Mouse (Mus musculus) thymus, adult 2 months (tissue): ENCODE measurements around the gene Sar1b. TPM values are rescaled to one million over a fixed set of nuclear protein-coding genes. Genes with fewer than 3 reads are reported as not detected.

Experiments
- DNase-seq: peaks from one replicate; pipeline ENCODE4 v3.0.0; 2021
- H3K27ac ChIP-seq: fragments of 200-500 bp; 2 replicates; pipeline ENCODE4 v1.5.1; 2012; ENCODE audit warnings: low read length, control low read depth; ENCODE audit not compliant: control insufficient read depth, insufficient read depth
- H3K27me3 ChIP-seq: fragments of 200-500 bp; 2 replicates; pipeline ENCODE4 v1.6.1; 2012; ENCODE audit warnings: mild to moderate bottlenecking, low read length, moderate library complexity, mixed read lengths; ENCODE audit not compliant: control insufficient read depth, insufficient read depth
- H3K36me3 ChIP-seq: fragments of 200-500 bp; 2 replicates; pipeline ENCODE4 v1.6.1; 2012; ENCODE audit warnings: mild to moderate bottlenecking, low read length, moderate library complexity; ENCODE audit not compliant: control insufficient read depth, insufficient read depth
- H3K4me1 ChIP-seq: fragments of 200-500 bp; replicated peaks from 2 replicates; pipeline ENCODE4 v1.6.1; 2012; ENCODE audit warnings: low read length; ENCODE audit not compliant: control insufficient read depth, insufficient read depth
- H3K4me3 ChIP-seq: fragments of 200-500 bp; 2 replicates; pipeline ENCODE4 v1.5.1; 2012; ENCODE audit warnings: mild to moderate bottlenecking, low read length, control low read depth, moderate library complexity; ENCODE audit not compliant: control insufficient read depth, insufficient read depth
- CTCF ChIP-seq: fragments of 200-500 bp; IDR thresholded peaks from 2 replicates; pipeline ENCODE4 v1.5.1; 2012; ENCODE audit warnings: mild to moderate bottlenecking, control low read depth, low read length, moderate library complexity, borderline replicate concordance; ENCODE audit not compliant: control insufficient read depth, poor library complexity, insufficient read depth; ENCODE audit errors: extremely low read depth
- POLR2A ChIP-seq: fragments of 200-500 bp; IDR thresholded peaks from 2 replicates; pipeline ENCODE4 v1.6.1; 2012; ENCODE audit warnings: mild to moderate bottlenecking, low read length, control low read depth, moderate library complexity; ENCODE audit not compliant: control insufficient read depth, poor library complexity, insufficient read depth; ENCODE audit errors: extremely low read depth
- WGBS: fragments of 180-500 bp; shearing (Covaris S2); methylation state at CpG from one replicate; pipeline ENCODE4 v1.1.7; 2018; 5-methylcytosine and 5-hydroxymethylcytosine counted together
- polyA plus RNA-seq: library from polyadenylated mRNA; depleted of rRNA; stranded (reverse); fragments of >200 nt; gene quantifications from 2 replicates; pipeline ENCODE4 v1.2.3, GENCODE M21; 2012

Sar1b gene
- polyA plus RNA-seq, 1 experiment = 18.4 TPM

DNA sequence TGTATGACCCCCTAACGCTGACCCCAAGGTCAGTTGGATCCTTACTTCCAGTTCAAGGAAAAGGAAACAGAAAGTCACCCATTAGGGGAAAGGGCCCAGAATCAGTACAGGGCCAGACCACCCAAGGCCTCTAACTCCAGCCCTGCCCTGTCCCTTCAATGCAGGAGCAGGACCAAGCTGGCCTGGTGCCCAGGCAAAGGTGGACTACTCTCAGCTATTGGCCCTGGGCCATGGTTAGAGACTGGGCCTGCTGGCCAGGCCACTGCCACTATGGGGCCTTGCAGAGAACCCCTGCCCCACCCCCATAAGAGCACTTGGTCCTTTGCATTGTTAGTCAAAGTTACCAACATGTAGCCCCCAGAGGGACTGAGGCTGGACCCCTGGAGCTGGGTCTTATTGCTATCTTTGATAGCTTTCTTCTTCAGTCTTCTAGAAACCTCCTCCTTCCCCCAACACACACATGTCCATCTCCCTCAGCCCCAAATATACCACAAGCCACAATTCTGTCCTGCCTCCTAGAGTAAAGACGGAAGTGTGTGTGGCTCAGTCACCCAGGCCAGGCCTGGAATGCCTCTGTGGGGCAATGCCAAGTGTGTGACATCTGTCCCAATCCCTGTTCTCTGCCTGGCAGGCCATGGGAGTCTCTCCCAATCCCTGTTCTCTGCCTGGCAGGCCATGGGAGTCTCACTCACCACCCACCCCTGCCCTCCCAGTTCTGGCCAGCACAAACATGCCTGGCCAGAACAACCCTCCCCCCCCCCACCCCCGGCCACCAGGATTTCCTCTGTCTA is 60.7 kb downstream of the Sar1b start:
- Histone ChIP-seq H3K27me3 (no peaks in the 10 kb centered on the region), H3K4me1 (no peaks in the 10 kb centered on the region), H3K27ac (no peak overlapping the region), H3K4me3 (no peak overlapping the region), H3K36me3 (peaks cover 57% of the 10 kb centered on the region)
- no peak for TF ChIP-seq CTCF
- no peak for TF ChIP-seq POLR2A
- no peak for DNase-seq
- 93% methylated on average over 3 of the region's 3 CpGs for WGBS

DNA sequence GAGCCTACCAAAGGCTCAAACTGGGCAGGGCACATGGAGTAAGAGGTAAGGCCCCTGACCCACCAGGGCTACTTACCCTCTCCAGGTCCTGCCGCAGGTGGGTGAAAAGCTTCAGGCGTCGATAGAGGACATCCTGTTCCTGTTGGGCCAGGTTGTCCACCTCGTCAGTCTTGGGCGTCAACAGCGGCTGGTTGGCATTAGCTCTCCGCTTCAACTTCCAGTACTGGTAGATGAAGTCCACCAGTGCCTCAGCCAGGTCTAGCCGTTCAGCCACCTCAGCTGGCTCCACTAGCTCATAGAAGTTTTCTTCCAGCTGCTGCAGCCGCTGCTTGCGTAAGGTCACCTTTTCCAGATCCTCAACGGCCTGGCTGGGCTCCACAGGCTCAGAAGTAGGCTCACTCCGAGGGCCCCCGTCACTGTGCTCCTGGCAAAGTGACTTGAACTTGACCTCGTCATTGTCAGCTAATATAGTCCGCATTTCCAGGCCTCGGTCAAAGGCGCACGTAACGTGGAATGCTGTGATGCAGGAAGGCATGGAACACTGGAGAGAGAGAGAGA is 61.5 kb downstream of the Sar1b start:
- no peak for DNase-seq
- Histone ChIP-seq H3K36me3 (peaks cover 60% of the 10 kb centered on the region), H3K27me3 (no peaks in the 10 kb centered on the region), H3K27ac (no peak overlapping the region), H3K4me1 (no peaks in the 10 kb centered on the region), H3K4me3 (no peak overlapping the region)
- whole genome bisulfite sequencing = 99% methylated on average over 19 of the region's 19 CpGs
- no peak for TF ChIP-seq CTCF
- no peak for TF ChIP-seq POLR2A

DNA sequence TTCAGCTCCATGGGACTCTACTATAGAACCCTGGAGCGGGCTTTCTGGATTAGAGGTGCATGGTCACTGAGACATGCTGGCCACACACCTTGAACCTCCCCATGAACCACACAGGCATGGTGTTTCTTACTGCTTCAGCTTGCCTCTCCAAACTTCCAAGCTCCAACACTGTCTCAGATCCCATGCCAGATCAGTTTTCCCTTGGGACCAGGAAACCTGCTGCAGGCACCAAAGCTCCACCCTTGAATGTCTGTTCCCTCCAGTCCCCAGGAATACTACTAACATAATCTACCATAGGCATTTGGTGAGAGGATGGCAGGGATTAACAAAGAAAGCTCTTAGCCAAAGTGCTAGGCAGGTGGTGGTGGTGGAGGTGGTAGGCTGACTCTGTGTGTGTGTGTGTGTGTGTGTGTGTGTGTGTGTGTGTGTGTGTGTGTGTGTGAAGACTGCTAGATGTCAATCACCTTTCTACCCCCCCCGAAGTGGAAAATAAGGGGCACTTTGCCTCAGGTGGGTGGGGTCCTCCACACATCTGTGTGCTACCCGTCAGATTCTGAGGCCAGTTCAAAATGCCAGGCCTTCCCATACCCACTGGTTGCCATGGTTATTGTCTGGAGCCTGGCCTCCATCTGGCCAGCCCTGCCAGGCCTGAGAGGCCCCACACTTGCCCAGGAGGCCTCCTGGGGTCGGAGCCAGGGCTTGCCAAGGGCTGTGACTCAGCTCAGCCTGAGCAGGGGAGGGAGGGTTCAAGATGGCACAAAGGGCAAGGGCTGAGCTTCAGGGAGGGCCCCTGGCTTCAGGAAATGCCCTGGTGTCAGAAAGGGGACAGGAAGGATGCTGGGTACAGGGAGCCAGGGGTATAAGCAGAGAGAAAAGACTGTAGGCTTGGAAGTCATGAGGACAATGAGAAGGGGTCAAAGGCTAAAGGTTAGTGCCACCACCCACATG is 68.7 kb downstream of the Sar1b start:
- Histone ChIP-seq H3K27me3 (no peaks in the 10 kb centered on the region), H3K27ac (no peak overlapping the region), H3K4me3 (no peak overlapping the region), H3K36me3 (peaks cover 79% of the 10 kb centered on the region), H3K4me1 (peaks cover 3% of the 10 kb centered on the region; the same call in 1 of the 2 replicates)
- 66% methylated on average over 4 of the region's 4 CpGs for WGBS
- TF ChIP-seq CTCF = no peak
- no peak for TF ChIP-seq POLR2A
- DNase-seq = no peak

DNA sequence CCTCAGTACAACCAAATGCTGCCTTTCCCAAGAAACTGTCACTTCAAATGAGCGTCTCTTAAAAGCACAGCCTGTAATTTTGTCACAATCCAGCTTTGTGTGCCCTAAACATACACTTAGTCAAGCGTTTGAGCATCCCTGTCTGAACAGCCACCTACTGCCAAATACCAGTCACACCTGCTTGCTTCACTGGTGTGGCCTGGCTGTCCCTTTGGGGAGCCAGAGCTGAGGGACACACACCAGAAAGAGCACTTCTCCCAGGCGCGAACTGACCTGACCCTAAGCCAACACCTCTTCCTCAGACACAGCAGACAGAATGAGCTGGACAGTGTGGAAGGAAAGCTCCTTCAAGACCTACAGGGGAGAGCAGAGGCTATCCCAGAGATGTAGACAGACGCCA is 69.5 kb downstream of the Sar1b start:
- Histone ChIP-seq H3K27ac (no peak overlapping the region), H3K4me3 (no peak overlapping the region), H3K36me3 (peaks cover 74% of the 10 kb centered on the region), H3K27me3 (no peaks in the 10 kb centered on the region), H3K4me1 (peaks cover 3% of the 10 kb centered on the region; the same call in 1 of the 2 replicates)
- DNase-seq = no peak
- TF ChIP-seq POLR2A = no peak
- 90% methylated on average over 5 of the region's 5 CpGs for WGBS

DNA sequence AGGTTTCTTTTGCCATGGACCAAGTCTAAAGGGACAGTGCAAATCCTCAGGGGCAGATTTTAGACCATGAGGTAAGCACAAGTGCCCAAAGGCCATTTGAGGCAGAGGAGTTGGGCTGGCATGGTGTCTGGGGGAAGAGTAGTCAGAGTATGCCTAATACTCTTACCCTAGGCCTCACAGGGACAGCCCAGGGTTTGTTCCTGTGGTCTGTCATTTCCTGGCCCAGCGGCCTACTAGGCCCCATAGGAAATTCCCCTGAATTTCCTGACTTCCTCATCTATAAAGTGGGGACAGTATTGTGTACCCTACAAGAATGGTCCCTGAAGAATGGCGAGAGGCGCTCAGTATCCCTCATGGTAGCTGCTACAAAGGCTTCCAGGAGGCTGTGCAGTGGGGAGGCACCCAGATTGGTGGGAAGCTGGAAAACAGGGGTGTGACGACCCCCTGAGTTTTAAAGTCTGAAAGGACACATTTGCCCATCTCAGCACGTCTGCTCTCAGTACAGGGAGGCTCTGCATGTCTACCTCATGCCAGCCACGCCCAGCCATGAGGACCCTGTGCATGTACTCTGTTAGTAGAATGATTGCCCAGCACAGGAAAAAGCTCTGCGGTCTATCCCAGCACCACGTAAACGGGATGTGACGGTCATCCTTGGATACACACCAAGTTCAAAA is 70.0 kb downstream of the Sar1b start:
- TF ChIP-seq POLR2A (no peak), CTCF (no peak)
- Histone ChIP-seq H3K27me3 (no peaks in the 10 kb centered on the region), H3K27ac (no peak overlapping the region), H3K36me3 (peaks cover 74% of the 10 kb centered on the region), H3K4me3 (no peak overlapping the region), H3K4me1 (peaks cover 3% of the 10 kb centered on the region; the same call in 1 of the 2 replicates)
- WGBS = 85% methylated on average over 10 of the region's 10 CpGs
- DNase-seq = no peak

DNA sequence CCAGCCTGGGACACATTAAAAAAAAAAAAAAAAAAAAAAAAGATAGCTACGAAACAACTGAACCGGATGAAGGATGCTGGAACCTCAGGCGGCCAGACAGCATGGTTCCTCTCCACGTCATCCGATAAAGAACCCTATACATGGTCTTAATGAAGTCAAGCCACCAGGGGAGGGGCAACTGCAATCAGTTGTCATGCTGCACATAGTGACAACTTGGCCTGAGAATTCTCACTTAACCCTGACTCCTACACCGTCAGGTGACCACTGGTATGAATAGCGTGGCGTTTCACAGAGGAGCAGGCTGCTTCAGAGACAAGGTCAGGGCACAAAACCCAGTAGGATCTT is 70.6 kb downstream of the Sar1b start:
- no peak overlapping the region for H3K4me3 ChIP-seq
- peaks cover 73% of the 10 kb centered on the region for H3K36me3 ChIP-seq
- peaks cover 3% of the 10 kb centered on the region; the same call in 1 of the 2 replicates for H3K4me1 ChIP-seq
- H3K27me3 ChIP-seq = no peaks in the 10 kb centered on the region
- DNase-seq = no peak
- no peak overlapping the region for H3K27ac ChIP-seq
- no peak for TF ChIP-seq POLR2A
- TF ChIP-seq CTCF = no peak
- WGBS = 97% methylated on average over 8 of the region's 8 CpGs
